ENCODE assay signal across 11 mouse cellular contexts in the genomic region with DNA sequence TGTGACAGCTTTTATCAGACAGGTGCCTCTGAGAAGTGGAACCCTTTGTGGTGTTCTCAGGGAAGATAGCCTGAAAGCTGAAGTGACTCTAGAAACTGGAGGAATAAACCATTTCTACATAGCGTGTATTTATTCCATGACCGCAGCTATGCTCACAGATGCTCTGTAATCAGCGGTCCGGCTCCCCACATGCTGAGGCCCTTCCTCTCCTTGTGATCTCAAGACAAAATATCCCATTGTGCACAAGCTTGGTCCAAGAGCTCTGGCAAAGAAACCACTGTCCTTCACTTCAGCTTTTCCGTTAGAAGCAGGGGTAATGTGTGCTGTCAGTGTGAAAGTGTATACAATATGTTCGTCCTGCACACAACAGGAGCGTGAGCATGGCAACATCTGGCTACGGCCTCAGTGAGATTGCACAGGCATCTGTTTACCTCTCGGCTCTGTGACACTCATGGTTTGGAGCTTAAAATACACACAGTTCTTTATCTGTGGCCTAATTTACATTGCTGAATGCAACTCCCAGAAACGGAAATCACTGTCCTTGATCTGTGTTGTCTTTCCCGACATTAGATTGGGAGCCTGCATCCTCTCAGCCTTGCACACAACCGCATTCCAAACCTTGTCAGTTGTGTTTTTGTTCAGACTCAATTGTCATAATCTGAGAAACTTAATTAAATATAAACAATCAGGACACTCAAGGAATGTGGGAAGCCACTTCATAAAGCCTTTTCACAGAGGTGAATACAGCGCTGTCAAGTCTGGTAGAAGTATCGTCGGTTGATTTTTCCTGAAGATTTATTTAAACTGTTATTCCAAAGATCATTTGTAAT.
DNase-seq lines count a peak whose midpoint lies in the region; ATAC-seq lines count a peak whose summit lies in the region.
"Had no signal": no experiment of that assay in that cellular context is flagged by ENCODE, and none has a peak within 500 bp of the region (broad histone marks: within the 10 kb centered on the region; RNA-seq: fewer than 3 reads in every experiment).

No protein-coding gene starts in this region.

- no peak overlapping the region for H3K4me2 ChIP-seq in kidney, embryonic 15.5 days
- no peak overlapping the region for H3K4me2 ChIP-seq in midbrain, embryonic 11.5 days

- no peaks in the 10 kb centered on the region for H3K36me3 ChIP-seq in kidney, embryonic 15.5 days
- no peaks in the 10 kb centered on the region for H3K36me3 ChIP-seq in midbrain, embryonic 11.5 days (ENCODE audit: control insufficient read depth, insufficient read depth, low read length)

- WGBS in kidney, embryonic 15.5 days, result 69% methylated on average over 15 of the region's 15 CpGs
- WGBS in midbrain, embryonic 11.5 days, result 67% methylated on average over 15 of the region's 15 CpGs

- H3K9me3 ChIP-seq in kidney, embryonic 15.5 days (replicated peaks), result no peaks in the 10 kb centered on the region
- no peaks in the 10 kb centered on the region for H3K9me3 ChIP-seq in midbrain, embryonic 11.5 days (ENCODE audit: control insufficient read depth, low read length)
- H3K9me3 ChIP-seq: megakaryocyte, embryonic 14.5 days had no signal

- no peak for DNase-seq in kidney, adult 11 months
- DNase-seq in brain, embryonic 18.5 days (ENCODE audit: low read depth, low spot score), result peak; percentile 4
- peak; percentile 7 for DNase-seq in heart, postnatal 4 days
- peak; percentile 81 for DNase-seq in midbrain, embryonic 11.5 days (ENCODE audit: low spot score, missing footprints)
- no peak for DNase-seq in thymus, adult 18-20 months
- DNase-seq in adrenal gland, postnatal 36 days, result no peak
- DNase-seq in yolk sac, embryonic 10.5 days (ENCODE audit: low spot score), result no peak
- DNase-seq: right cerebral cortex, postnatal 14 days had no signal

- no peak overlapping the region for H3K4me3 ChIP-seq in kidney, embryonic 15.5 days (replicated peaks)
- H3K4me3 ChIP-seq in midbrain, embryonic 11.5 days (ENCODE audit: low read depth, low read length), result no peak overlapping the region
- H3K4me3 ChIP-seq: left cerebral cortex, adult 2 months; megakaryocyte, embryonic 14.5 days had no signal

- H3K27me3 ChIP-seq in kidney, embryonic 15.5 days, result no peaks in the 10 kb centered on the region
- H3K27me3 ChIP-seq in midbrain, embryonic 11.5 days (ENCODE audit: control insufficient read depth, insufficient read depth, low read length), result no peaks in the 10 kb centered on the region

- H3K9ac ChIP-seq in kidney, embryonic 15.5 days, result no peak overlapping the region
- no peak overlapping the region for H3K9ac ChIP-seq in midbrain, embryonic 11.5 days (ENCODE audit: low read length)

- ATAC-seq in kidney, embryonic 15.5 days (replicated peaks; ENCODE audit: low FRiP score), result no peak
- no peak for ATAC-seq in midbrain, embryonic 11.5 days (ENCODE audit: low FRiP score)

- 0 out of 2 replicates have a peak overlapping the region, but pooled peaks have one; percentile 50 for H3K27ac ChIP-seq in kidney, embryonic 15.5 days
- H3K27ac ChIP-seq in midbrain, embryonic 11.5 days (ENCODE audit: low read depth, low read length), result no peak overlapping the region
- H3K27ac ChIP-seq: left cerebral cortex, adult 2 months had no signal

- H3K4me1 ChIP-seq in kidney, embryonic 15.5 days, result peaks cover 16% of the 10 kb centered on the region; the same call in 1 of the 2 replicates
- no peaks in the 10 kb centered on the region; the same call in 1 of the 2 replicates for H3K4me1 ChIP-seq in midbrain, embryonic 11.5 days (ENCODE audit: control insufficient read depth, insufficient read depth, low read length)

Comparison
In these comparisons a context has a peak if more than half of its experiments do, and no peak if none do; other contexts are left out.
1. DNase-seq: peak in brain, embryonic 18.5 days (single experiment), heart, postnatal 4 days (single experiment) and midbrain, embryonic 11.5 days (single experiment); none in kidney, adult 11 months (single experiment), thymus, adult 18-20 months (0 of 2), adrenal gland, postnatal 36 days (0 of 2) and yolk sac, embryonic 10.5 days (single experiment).